Mouse (Mus musculus) right cerebral cortex, postnatal 4 days (tissue): ENCODE measurements at regions not wholly inside any gene's neighbourhood (a gene's known extent, or its start where the extent isn't known, plus 50 kb on each side); places are given as distances from the start of the nearest gene placed in this dataset.

ENCODE experiments used
- DNase-seq: peaks from one replicate; pipeline ENCODE4 v3.0.0-alpha.2; 2022

DNA sequence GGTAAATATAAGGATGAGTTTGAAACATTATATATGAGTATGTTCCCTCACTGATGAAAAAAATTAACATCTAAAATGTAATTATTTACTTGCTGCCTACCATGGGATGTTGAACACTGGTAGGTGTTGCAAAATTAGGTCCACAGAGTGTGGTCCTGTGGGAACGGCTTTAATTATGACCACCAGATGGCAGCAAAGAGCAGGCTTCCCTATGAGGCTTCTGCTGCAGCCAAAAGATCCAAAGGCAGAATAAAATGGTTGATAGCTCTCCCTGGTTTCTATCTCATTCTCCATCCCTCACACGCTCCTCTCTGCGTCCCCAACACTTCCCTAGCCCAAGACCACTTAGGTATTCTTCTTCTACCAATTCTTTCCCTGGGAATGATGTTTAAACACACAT is 54.6 kb upstream of the Cit start:
- peak; percentile 73 for DNase-seq
